Mouse (Mus musculus): ENCODE results near the gene Lsm10.

- TF ChIP-seq POLR2A (IDR thresholded peaks at IDR 0.05; ENCODE audit: control insufficient read depth, low read depth, low read length) (no peak), CTCF (IDR thresholded peaks at IDR 0.05; ENCODE audit: control insufficient read depth, insufficient read depth, insufficient replicate concordance, low read depth, low read length) (no peak)
These were observed 37.4 kb upstream of the Lsm10 start for GRCm38 (mm10) chr4:126058997-126059362.
